Mouse (Mus musculus) embryonic facial prominence, embryonic 11.5 days (tissue): ENCODE measurements at regions not wholly inside any gene's neighbourhood (a gene's known extent, or its start where the extent isn't known, plus 50 kb on each side); places are given as distances from the start of the nearest gene placed in this dataset.
"Not testable (repeated sequence)": the region's sequence is repeated elsewhere in the genome, so short reads cannot be mapped to it uniquely, and the experiment has no call there.

Experiments
- ATAC-seq: fragments of 200-750 bp; cut with Nextera tagmentation; replicated peaks from 2 replicates; pipeline ENCODE4 v1.8.0; 2017; ENCODE audit warnings: low read depth; ENCODE audit not compliant: insufficient number of reproducible peaks, low FRiP score, low TSS enrichment
- DNase-seq: peaks from one replicate; pipeline ENCODE4 v3.0.0-alpha.2; 2015; ENCODE audit warnings: low spot score
- H3K27ac ChIP-seq: fragments of 300-500 bp; sonication (generic); replicated peaks from 2 replicates; pipeline ENCODE4 v1.5.1; 2014; ENCODE audit warnings: mild to moderate bottlenecking, low read depth, low read length, control low read depth
- H3K27me3 ChIP-seq: fragments of 300-500 bp; sonication (generic); 2 replicates; pipeline ENCODE4 v1.6.1; 2014; ENCODE audit warnings: mild to moderate bottlenecking, low read length, moderate library complexity, mixed read lengths; ENCODE audit not compliant: control insufficient read depth, insufficient read depth
- H3K36me3 ChIP-seq: fragments of 300-500 bp; sonication (generic); replicated peaks from 2 replicates; pipeline ENCODE4 v1.6.1; 2014; ENCODE audit warnings: low read depth, mild to moderate bottlenecking, low read length, moderate library complexity, mixed read lengths; ENCODE audit not compliant: control insufficient read depth, insufficient read depth
- H3K4me1 ChIP-seq: fragments of 300-500 bp; sonication (generic); 2 replicates; pipeline ENCODE4 v1.6.1; 2014; ENCODE audit warnings: low read length, mixed read lengths; ENCODE audit not compliant: control insufficient read depth, insufficient read depth
- H3K4me2 ChIP-seq: fragments of 300-500 bp; sonication (generic); 2 replicates; pipeline ENCODE4 v1.6.1; 2014; ENCODE audit warnings: low read depth, mild to moderate bottlenecking, control low read depth, low read length, moderate library complexity
- H3K4me3 ChIP-seq: fragments of 300-500 bp; sonication (generic); 2 replicates; pipeline ENCODE4 v1.5.1; 2014; ENCODE audit warnings: low read depth, low read length, control low read depth
- H3K9ac ChIP-seq: fragments of 300-500 bp; sonication (generic); replicated peaks from 2 replicates; pipeline ENCODE4 v1.6.1; 2014; ENCODE audit warnings: mild to moderate bottlenecking, control low read depth, low read length
- H3K9me3 ChIP-seq: fragments of 300-500 bp; sonication (generic); replicated peaks from 2 replicates; pipeline ENCODE4 v1.6.1; 2016; ENCODE audit warnings: mild to moderate bottlenecking, low read length, inconsistent platforms, mixed read lengths; ENCODE audit not compliant: control insufficient read depth
- WGBS: fragments of 180-500 bp; shearing (Covaris S2); extraction: QIAGEN DNeasy Blood & Tissue Kit; methylation state at CpG from one replicate; pipeline ENCODE4 v1.1.7; 2014; 5-methylcytosine and 5-hydroxymethylcytosine counted together

DNA sequence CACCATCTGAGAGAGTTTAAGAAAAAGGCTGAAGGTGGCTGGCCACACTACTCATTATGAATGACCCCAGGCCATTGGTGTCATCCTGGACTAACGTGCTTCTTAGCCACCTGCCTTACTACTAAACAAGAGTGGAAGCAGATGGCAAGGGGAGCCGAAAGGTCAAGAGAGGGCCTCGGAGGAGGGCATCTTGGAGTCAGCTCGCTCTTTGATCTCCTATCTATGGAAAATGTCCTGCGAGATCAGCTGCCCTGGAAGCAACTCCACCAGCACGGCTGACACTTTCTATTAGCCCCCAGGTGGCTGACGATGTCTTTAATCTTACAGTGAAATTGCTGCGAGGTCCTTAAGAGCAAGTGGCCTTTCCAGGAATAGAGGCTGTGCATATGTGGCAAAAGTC is 179.3 kb downstream of the Csl start:
- Histone ChIP-seq H3K4me3 (no peak overlapping the region), H3K4me2 (no peak overlapping the region), H3K4me1 (no peaks in the 10 kb centered on the region), H3K27me3 (no peaks in the 10 kb centered on the region), H3K36me3 (no peaks in the 10 kb centered on the region), H3K9me3 (no peaks in the 10 kb centered on the region), H3K9ac (no peak overlapping the region), H3K27ac (no peak overlapping the region)
- ATAC-seq (no peak), DNase-seq (no peak)
- 14% methylated on average over 8 of the region's 8 CpGs for WGBS

- no peaks in the 10 kb centered on the region for H3K9me3 ChIP-seq
- no peak overlapping the region for H3K4me3 ChIP-seq
- no peaks in the 10 kb centered on the region for H3K36me3 ChIP-seq
- H3K9ac ChIP-seq, result no peak overlapping the region
- 68% methylated on average over 8 of the region's 8 CpGs for WGBS
- H3K4me1 ChIP-seq, result no peaks in the 10 kb centered on the region
- no peak overlapping the region for H3K27ac ChIP-seq
- ATAC-seq (no peak), DNase-seq (no peak)
- no peaks in the 10 kb centered on the region for H3K27me3 ChIP-seq
- no peak overlapping the region for H3K4me2 ChIP-seq
Measured at GRCm38 (mm10) chr10:99581074-99581473, 178.4 kb downstream of the Csl start.

GRCm38 (mm10) chr10:99584855-99585254 is 174.6 kb downstream of the Csl start:
- no peak overlapping the region for H3K4me3 ChIP-seq
- H3K27ac ChIP-seq, result no peak overlapping the region
- DNase-seq, result no peak
- 80% methylated on average over 2 of the region's 2 CpGs for WGBS
- H3K4me2 ChIP-seq, result no peak overlapping the region
- H3K9me3 ChIP-seq, result no peaks in the 10 kb centered on the region
- H3K9ac ChIP-seq, result no peak overlapping the region
- ATAC-seq, result no peak
- no peaks in the 10 kb centered on the region for H3K4me1 ChIP-seq
- H3K36me3 ChIP-seq, result no peaks in the 10 kb centered on the region
- no peaks in the 10 kb centered on the region for H3K27me3 ChIP-seq

DNA sequence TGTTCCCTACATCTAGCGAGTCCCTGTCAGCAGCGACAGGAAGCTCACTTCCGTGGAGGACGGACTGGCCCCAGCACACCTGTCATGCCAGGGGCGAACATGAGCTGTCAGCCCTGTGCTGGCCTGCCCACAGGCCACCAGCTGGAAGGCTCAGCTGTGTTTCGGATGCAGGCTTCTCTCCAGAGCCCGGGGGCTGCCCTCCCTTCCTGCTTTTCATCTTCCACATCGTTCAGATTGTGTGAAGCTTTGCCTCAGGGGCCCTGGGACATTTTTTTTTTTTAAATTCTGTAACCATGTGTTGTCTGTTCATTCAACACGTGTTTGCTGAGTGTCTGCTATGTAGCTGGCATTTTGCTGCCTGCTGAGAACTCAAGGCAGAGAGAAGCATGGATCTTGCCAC is 167.2 kb downstream of the Csl start:
- H3K4me2 ChIP-seq, result peak overlapping the region; percentile 34
- WGBS, result 23% methylated on average over 9 of the region's 9 CpGs
- DNase-seq, result peak; percentile 69

DNA sequence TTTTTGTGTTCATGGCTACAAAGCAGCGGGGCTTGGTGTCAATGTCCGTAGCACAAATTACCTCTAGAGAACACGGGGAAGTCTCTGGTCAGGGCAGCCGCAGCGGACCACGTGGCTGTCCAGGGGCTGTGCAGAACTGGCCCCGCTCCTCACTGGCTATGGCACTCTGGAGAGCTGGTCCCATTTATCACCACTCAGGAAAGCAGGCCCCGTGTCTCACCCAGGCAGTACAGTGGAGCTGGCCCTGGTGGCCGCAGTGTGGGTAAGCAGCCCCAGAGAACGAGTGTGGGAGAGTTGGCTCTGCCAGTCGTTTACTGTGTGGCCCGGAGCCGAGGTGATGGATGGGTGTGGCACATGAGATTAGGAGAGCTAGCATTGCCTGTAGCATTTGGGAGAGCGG is 163.8 kb downstream of the Csl start:
- Histone ChIP-seq H3K36me3 (no peaks in the 10 kb centered on the region), H3K9me3 (no peaks in the 10 kb centered on the region), H3K27ac (no peak overlapping the region), H3K4me3 (no peak overlapping the region), H3K4me2 (no peak overlapping the region), H3K27me3 (no peaks in the 10 kb centered on the region), H3K9ac (no peak overlapping the region), H3K4me1 (no peaks in the 10 kb centered on the region; the same call in 1 of the 2 replicates)
- 83% methylated on average over 14 of the region's 14 CpGs for whole genome bisulfite sequencing
- DNase-seq (no peak), ATAC-seq (peak; percentile 40; the same call in 1 of the 2 replicates)

More for the DNA sequence above, 167.2 kb downstream of the Csl start:
- Histone ChIP-seq H3K9me3 (no peaks in the 10 kb centered on the region), H3K36me3 (no peaks in the 10 kb centered on the region), H3K27ac (no peak overlapping the region), H3K27me3 (no peaks in the 10 kb centered on the region), H3K4me3 (no peak overlapping the region), H3K4me1 (no peaks in the 10 kb centered on the region; the same call in 1 of the 2 replicates), H3K9ac (no peak overlapping the region)
- ATAC-seq, result peak; percentile 58; the same call in 1 of the 2 replicates

DNA sequence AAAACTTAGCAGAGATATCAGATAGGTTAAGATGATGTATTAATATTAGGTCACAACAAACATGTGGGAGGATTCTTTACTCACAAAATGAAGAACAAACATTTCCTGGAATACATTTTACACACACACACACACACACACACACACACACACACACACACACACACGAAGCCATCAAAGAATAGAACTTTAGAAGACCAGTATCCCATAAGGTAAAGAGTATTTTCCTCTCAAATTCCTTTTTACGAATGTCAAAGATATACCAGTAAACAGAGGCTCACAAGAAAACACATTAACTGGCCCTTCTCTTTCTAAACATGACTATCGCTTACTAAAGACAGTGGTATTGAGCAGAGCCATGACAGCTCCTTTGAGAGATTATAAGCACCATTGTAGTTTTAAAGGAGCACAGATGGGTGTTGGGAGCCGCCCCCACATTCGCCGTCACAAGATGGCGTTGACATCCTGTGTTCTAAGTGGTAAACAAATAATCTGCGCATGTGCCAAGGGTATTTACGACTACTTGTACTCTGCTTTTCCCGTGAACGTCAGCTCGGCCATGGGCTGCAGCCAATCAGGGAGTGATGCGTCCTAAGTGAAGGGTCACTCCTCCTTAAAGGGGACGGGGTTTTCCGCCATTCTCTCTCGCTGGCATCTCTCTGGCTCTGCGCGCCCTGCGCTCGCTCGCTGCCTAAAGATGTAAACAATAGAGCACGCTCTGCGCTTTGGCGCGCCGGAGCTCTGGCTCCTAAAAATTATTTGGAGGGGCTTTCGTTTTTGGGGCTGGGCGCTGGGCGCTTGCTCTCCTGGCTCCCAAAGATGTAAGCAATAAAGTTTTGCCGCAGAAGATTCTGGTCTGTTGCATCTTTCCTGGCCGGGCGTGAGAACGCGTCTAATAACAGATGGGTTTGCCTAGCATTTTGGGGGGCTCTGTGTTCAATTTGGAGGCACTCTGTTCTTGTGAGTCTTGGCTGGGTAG is 160.0 kb downstream of the Csl start:
- not testable (repeated sequence) for H3K9me3 ChIP-seq, ATAC-seq, H3K27ac ChIP-seq, DNase-seq, H3K4me1 ChIP-seq, H3K27me3 ChIP-seq, H3K36me3 ChIP-seq
- H3K4me2 ChIP-seq, result peak overlapping the region; percentile 22
- WGBS, result 43% methylated on average over 23 of the region's 34 CpGs
- peak overlapping the region; percentile 50 for H3K9ac ChIP-seq
- peak overlapping the region; percentile 32 for H3K4me3 ChIP-seq

DNA sequence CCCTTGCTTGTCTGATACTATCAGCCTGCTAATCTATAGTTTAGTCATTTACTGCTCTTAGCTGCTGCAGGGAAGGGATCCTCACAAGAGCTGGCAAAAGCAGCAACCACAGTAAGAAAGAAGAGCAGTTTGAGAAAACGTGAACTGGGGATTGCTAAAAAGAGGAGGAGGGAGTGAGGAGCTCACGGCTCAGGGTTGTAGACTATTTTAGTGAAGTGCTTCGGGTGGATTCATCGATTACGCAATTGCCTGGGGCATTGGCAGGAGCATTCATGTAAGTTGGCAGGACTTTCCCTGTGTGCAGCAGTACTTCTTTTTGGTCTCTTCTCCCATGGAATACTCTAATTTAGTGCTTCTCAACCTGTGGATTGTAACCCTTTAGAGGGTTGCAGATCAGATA is 157.1 kb downstream of the Csl start:
- Histone ChIP-seq H3K4me3 (no peak overlapping the region), H3K9ac (no peak overlapping the region), H3K27ac (no peak overlapping the region), H3K9me3 (no peaks in the 10 kb centered on the region), H3K4me2 (no peak overlapping the region), H3K4me1 (no peaks in the 10 kb centered on the region), H3K27me3 (no peaks in the 10 kb centered on the region), H3K36me3 (no peaks in the 10 kb centered on the region)
- ATAC-seq, result no peak
- DNase-seq, result no peak
- WGBS, result 79% methylated on average over 5 of the region's 5 CpGs

DNA sequence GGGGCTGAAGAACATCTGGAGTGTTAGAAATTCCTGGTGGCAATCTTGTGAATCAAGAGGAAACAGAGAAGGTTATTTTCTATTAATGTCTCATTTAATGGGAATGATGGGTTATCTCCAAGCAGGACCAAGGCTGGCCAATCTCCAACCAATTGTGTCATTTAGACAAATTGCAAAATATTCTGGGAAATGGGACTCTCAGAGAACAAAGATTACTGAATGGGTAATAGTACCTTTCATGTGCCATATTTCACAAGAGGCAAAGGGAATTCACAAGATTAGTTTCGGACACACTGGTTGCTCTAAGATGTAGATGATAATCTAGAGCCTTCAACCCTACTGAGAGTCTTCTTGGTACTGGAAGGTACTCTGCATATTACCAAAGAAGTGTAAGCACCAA is 155.3 kb downstream of the Csl start:
- Histone ChIP-seq H3K36me3 (no peaks in the 10 kb centered on the region), H3K9ac (no peak overlapping the region), H3K27ac (no peak overlapping the region), H3K9me3 (no peaks in the 10 kb centered on the region), H3K27me3 (no peaks in the 10 kb centered on the region), H3K4me2 (no peak overlapping the region), H3K4me3 (no peak overlapping the region), H3K4me1 (no peaks in the 10 kb centered on the region)
- ATAC-seq (no peak), DNase-seq (no peak)
- 93% methylated on average over 1 of the region's 1 CpGs for WGBS
